Mouse (Mus musculus): Measurements from ENCODE around the gene Frem1. TPM values are rescaled to one million over a fixed set of nuclear protein-coding genes. Genes with fewer than 3 reads are reported as not detected.

The Frem1 gene
- polyA plus RNA-seq, 1 experiment from 2014 or later = 1.8 TPM

DNA sequence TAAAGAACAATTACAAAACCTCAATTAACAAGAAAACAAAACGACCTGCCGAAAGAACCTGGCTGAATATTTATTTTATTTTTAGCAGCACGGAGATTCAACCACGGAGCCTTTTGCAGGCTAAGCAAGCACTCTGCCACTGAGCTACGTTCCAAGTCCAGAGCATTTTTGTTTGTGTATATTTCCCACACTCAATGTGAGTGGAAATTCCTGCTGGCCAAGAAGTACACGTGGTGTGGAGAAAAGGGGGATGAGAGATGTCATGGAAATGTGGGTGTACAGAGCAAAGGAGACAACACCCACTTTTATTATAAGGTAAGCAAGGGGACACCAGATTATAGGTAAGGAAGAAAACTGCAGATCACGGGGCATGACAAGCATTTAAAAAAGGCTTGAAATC lies 136.6 kb downstream of the Frem1 start:
- H3K4me2 ChIP-seq = peak overlapping the region; percentile 54
- H3K36me3 ChIP-seq (ENCODE audit: poor library complexity, severe bottlenecking) = no peaks in the 10 kb centered on the region
- 32% methylated on average over 7 of the region's 7 CpGs for WGBS
- H3K9ac ChIP-seq = peak overlapping the region; percentile 18; the same call in 1 of the 2 replicates
- peak; percentile 1; the same call in 1 of the 2 replicates for ATAC-seq
- no peaks in the 10 kb centered on the region for H3K9me3 ChIP-seq (replicated peaks)
- H3K27me3 ChIP-seq = no peaks in the 10 kb centered on the region
- peaks cover 49% of the 10 kb centered on the region for H3K4me1 ChIP-seq
- H3K27ac ChIP-seq = peak overlapping the region; percentile 92
- 0 out of 2 replicates have a peak overlapping the region, but pooled peaks have one; percentile 24 for H3K4me3 ChIP-seq

DNA sequence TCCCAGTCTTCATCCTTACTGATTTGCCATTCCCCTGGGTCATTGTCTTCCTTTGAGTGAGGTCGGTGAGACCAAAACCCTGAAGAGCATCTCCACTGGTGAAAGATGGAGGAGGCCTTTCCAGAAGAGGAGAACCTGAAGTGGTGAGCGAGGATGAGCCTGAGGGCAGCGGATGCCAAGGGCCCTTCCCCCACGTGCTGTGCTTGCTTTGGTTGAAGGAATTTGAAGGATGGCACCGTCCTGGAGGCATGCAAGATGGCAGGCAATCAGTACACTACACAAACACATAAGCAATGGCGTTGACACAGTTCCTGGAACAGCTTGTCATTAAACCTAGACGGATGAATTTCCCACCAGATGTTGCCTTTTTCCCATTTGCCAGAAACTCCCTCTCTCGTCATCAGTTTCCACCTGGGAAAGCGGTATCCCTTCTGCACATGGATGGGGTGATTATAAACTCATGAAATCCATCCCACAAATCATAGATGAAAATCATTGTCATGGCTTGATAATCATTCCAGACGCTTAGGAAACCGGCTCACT lies 137.5 kb downstream of the Frem1 start:
- Histone ChIP-seq H3K4me2 (no peak overlapping the region), H3K9ac (no peak overlapping the region), H3K4me1 (peaks cover 41% of the 10 kb centered on the region), H3K27me3 (no peaks in the 10 kb centered on the region), H3K4me3 (no peak overlapping the region), H3K36me3 (ENCODE audit: poor library complexity, severe bottlenecking) (no peaks in the 10 kb centered on the region), H3K9me3 (replicated peaks) (no peaks in the 10 kb centered on the region), H3K27ac (peak overlapping the region; percentile 92)
- ATAC-seq = no peak
- 73% methylated on average over 11 of the region's 11 CpGs for WGBS

DNA sequence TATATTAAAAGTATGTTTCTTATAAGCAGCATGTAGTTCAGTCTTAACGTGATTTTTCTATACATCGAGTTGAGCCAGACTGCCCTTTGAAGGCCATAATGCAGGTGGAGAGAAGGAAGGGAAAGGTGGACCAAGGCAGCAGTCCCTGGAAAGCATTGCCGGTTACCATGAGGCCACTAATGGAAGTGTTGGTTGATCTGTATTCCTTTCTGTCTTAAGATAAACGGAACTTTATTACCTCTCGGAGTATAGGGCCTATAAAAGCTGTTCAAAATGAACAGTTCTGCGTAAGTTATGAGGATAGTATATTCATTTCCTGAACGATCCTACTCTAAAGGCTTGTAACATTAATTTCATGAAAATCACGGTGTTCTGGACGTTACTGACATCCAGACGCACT lies 156.9 kb downstream of the Frem1 start:
- no peak overlapping the region for H3K4me3 ChIP-seq
- H3K27me3 ChIP-seq = no peaks in the 10 kb centered on the region
- 94% methylated on average over 10 of the region's 10 CpGs for WGBS
- ATAC-seq = no peak
- no peak overlapping the region for H3K4me2 ChIP-seq
- no peaks in the 10 kb centered on the region for H3K9me3 ChIP-seq (replicated peaks)
- H3K9ac ChIP-seq = no peak overlapping the region
- H3K27ac ChIP-seq = no peak overlapping the region
- H3K36me3 ChIP-seq (ENCODE audit: poor library complexity, severe bottlenecking) = no peaks in the 10 kb centered on the region
- H3K4me1 ChIP-seq = peaks cover 4% of the 10 kb centered on the region; the same call in 1 of the 2 replicates

DNA sequence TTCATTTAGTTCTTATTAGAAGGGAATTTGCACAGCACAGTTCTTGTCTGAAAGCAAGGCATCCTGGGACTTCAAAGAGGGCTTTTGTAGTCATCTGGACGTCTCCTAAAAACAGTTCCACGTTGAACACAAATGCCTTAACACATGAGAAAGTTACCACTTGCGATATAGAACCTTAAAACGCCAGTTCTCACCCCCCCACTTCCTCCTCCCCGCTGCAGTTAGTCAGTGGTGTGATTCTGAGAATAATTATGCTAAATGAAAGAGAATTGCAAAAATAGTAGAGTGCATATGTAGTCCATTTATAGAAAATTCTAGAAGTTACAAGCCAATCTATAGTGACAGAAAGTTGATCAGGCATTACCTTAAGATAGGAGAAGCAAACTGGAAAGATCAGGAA lies 159.9 kb downstream of the Frem1 start:
- no peak overlapping the region for H3K4me3 ChIP-seq
- no peak overlapping the region for H3K27ac ChIP-seq
- no peak overlapping the region for H3K9ac ChIP-seq
- H3K36me3 ChIP-seq (ENCODE audit: poor library complexity, severe bottlenecking) = no peaks in the 10 kb centered on the region
- H3K9me3 ChIP-seq (replicated peaks) = no peaks in the 10 kb centered on the region
- 0 out of 2 replicates have a peak, but pooled peaks cover 1% of the 10 kb centered on the region for H3K27me3 ChIP-seq
- ATAC-seq = no peak
- WGBS = 70% methylated on average over 5 of the region's 5 CpGs
- no peak overlapping the region for H3K4me2 ChIP-seq
- peaks cover 4% of the 10 kb centered on the region; the same call in 1 of the 2 replicates for H3K4me1 ChIP-seq

DNA sequence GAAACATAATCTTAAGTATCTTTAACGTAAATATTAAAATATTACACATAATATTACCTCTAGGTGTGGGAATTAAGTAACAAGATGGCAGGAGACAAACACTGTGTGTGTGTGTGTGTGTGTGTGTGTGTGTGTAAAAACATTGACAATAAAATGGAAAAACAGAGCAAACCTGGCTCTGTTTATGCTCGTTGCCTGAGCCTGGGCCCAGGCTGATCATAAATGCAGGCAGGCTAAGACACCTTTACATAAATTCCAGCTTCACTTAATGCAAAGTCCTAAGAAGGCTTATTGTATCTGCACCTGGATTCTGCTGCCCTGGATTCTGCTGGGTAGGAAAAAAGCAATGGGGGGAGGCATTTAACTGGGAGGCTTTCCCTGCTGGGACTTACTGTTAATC lies 160.6 kb downstream of the Frem1 start:
- Histone ChIP-seq H3K36me3 (ENCODE audit: poor library complexity, severe bottlenecking) (no peaks in the 10 kb centered on the region), H3K27me3 (0 out of 2 replicates have a peak, but pooled peaks cover 4% of the 10 kb centered on the region), H3K9me3 (replicated peaks) (no peaks in the 10 kb centered on the region), H3K4me2 (no peak overlapping the region), H3K4me1 (peaks cover 4% of the 10 kb centered on the region; the same call in 1 of the 2 replicates), H3K4me3 (no peak overlapping the region), H3K27ac (no peak overlapping the region), H3K9ac (no peak overlapping the region)
- peak; percentile 27; the same call in 1 of the 2 replicates for ATAC-seq
- WGBS = 76% methylated on average over 2 of the region's 2 CpGs

DNA sequence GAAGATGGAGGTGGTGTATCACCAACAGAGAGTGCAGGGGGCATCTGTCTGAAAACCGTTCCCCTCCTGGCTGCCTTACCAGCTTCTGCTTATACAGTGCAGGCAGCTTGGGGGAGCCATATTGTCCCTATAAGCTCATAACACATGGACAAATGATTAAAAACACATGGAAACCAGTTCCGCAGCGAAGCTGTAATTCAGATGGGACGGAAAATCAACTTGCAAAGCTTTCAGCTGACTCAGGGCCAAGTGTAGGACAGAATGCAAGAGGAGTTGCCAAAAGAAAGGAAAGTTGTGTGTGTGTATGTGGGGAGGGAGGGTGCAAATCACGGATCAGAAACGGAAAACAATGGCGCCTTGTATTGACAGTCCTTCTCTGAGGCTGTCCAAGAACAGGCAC lies 161.1 kb downstream of the Frem1 start:
- Histone ChIP-seq H3K4me1 (peaks cover 4% of the 10 kb centered on the region; the same call in 1 of the 2 replicates), H3K4me3 (no peak overlapping the region), H3K9me3 (replicated peaks) (no peaks in the 10 kb centered on the region), H3K36me3 (ENCODE audit: poor library complexity, severe bottlenecking) (no peaks in the 10 kb centered on the region), H3K4me2 (no peak overlapping the region), H3K9ac (no peak overlapping the region), H3K27me3 (0 out of 2 replicates have a peak, but pooled peaks cover 4% of the 10 kb centered on the region), H3K27ac (0 out of 2 replicates have a peak overlapping the region, but pooled peaks have one; percentile 6)
- ATAC-seq = peak; percentile 72; the same call in 1 of the 2 replicates
- WGBS = 57% methylated on average over 7 of the region's 7 CpGs

DNA sequence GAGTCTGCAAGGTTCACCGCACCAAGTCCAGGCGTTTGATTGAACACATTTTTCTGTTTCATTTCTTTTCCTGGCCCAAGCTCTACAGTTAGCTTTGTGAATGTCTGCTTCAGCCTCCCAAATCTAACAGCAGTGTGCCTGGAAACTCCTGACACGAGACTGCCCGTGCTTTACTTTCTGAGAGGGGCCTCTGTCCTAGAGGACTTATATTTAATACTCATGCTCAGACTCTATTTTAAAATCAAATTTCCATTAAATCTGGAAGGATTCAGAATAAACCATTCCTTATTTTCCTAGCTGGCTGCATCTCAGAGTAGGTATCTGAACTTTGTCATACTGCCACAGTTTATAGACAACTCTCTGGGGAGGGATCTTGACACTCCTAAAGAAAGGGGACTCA lies 161.6 kb downstream of the Frem1 start:
- peaks cover 4% of the 10 kb centered on the region; the same call in 1 of the 2 replicates for H3K4me1 ChIP-seq
- H3K4me2 ChIP-seq = no peak overlapping the region
- ATAC-seq = no peak
- no peaks in the 10 kb centered on the region for H3K36me3 ChIP-seq (ENCODE audit: poor library complexity, severe bottlenecking)
- no peak overlapping the region for H3K4me3 ChIP-seq
- no peak overlapping the region for H3K27ac ChIP-seq
- H3K9ac ChIP-seq = no peak overlapping the region
- H3K9me3 ChIP-seq (replicated peaks) = no peaks in the 10 kb centered on the region
- H3K27me3 ChIP-seq = 0 out of 2 replicates have a peak, but pooled peaks cover 4% of the 10 kb centered on the region
- 84% methylated on average over 4 of the region's 4 CpGs for WGBS

DNA sequence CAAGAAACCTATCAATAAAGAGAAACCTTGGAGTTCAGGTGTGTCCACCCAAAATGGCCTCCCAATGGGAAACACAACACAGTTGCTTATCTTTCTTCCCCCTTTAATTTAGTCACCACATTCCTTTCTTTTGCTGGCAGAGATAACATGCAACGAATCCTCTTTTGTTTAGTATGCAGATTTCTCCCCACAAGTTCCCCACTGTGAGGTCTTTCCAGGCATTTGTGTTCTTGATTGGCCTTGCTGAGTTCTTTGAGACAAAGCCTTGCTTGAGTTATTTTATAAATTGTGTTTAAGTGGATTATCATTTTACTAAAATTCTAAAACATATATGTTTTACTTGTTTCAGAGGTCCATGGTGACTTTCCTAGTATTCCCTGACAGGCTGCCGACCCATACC lies 166.0 kb downstream of the Frem1 start:
- 54% methylated on average over 2 of the region's 2 CpGs for WGBS

DNA sequence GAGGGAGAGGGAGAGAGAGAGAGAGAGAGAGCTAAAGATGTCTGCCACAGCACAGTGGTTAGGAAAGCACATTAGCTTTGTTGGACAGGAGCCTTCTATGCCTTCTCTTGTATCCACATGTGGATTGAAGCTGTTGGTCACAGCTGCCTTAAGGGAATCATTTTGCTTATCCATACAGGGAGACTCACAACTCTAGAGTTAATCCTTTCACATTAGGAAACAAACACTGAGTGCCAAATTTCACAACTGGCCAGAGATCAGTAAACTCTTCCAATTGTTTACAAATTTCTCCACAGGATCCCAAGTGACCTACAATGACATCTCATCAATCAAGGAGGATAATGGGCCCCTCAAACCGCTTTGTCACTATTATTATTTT lies 166.6 kb downstream of the Frem1 start:
- Histone ChIP-seq H3K27me3 (peaks cover 11% of the 10 kb centered on the region; the same call in 1 of the 2 replicates), H3K4me3 (no peak overlapping the region), H3K9ac (no peak overlapping the region), H3K27ac (no peak overlapping the region), H3K36me3 (ENCODE audit: poor library complexity, severe bottlenecking) (no peaks in the 10 kb centered on the region), H3K9me3 (replicated peaks) (no peaks in the 10 kb centered on the region), H3K4me1 (peaks cover 5% of the 10 kb centered on the region), H3K4me2 (no peak overlapping the region)
- ATAC-seq = no peak
- 39% methylated on average over 1 of the region's 1 CpGs for WGBS

More for the DNA sequence above, 166.0 kb downstream of the Frem1 start:
- Histone ChIP-seq H3K9ac (no peak overlapping the region), H3K36me3 (ENCODE audit: poor library complexity, severe bottlenecking) (no peaks in the 10 kb centered on the region), H3K27ac (no peak overlapping the region), H3K4me2 (no peak overlapping the region), H3K9me3 (replicated peaks) (no peaks in the 10 kb centered on the region), H3K27me3 (peaks cover 11% of the 10 kb centered on the region; the same call in 1 of the 2 replicates), H3K4me1 (peaks cover 9% of the 10 kb centered on the region), H3K4me3 (no peak overlapping the region)
- no peak for ATAC-seq

DNA sequence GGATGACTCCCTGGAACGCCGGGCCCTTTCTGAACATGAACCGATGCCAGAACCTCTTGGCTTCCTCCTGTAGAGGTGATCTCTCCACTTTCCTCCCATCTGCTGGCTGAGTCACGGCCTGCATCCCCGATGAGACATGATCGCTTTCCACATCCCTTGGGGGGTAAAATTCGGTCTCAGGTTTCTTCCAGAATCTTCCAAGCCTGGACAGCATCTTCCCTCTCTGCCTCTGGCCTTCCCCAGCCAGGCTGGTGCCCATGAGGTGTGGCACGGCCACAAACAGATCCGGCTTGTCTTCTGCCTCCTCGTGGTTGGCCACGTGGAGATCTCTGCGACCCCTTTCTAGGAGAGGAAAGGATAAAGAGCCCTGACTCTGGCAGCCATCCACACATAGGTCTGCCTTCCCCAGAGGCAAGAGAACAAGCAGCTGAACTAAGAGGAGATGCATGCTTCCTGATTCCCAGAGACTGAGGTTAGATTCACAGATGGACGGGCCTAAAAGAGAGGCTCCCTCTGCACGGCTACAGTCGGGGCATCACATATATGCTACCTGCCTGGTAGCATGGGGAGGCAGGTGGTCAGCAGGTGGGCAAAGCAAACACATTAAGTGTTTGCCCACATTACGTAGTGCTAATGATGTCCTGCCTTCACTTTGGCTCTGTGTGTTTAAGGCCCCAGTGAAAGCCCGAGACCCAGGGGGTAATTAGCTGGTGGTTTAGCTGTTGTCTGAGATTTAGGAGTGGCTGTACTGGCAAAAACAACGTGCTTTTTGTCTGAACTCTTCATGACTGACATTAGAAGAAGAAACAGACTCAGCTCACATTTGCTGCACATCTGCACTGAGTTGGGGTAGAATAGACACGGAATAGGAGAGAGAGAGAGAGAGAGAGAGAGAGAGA lies 167.3 kb downstream of the Frem1 start, which contains the start of gene Cer1:
Gene Cer1 (minus strand): TSS at position 513 of the 899 bp plus-strand sequence.
- Histone ChIP-seq H3K36me3 (ENCODE audit: poor library complexity, severe bottlenecking) (no peaks in the 10 kb centered on the region), H3K9ac (no peak within 1 kb of the TSS), H3K27ac (no peak within 1 kb of the TSS), H3K9me3 (replicated peaks) (no peaks in the 10 kb centered on the region), H3K4me2 (no peak within 1 kb of the TSS), H3K27me3 (peaks cover 11% of the 10 kb centered on the region; the same call in 1 of the 2 replicates), H3K4me3 (no peak within 1 kb of the TSS), H3K4me1 (peaks cover 5% of the 10 kb centered on the region)
- 51% methylated on average over 19 of the region's 19 CpGs for WGBS
- ATAC-seq = peak; percentile 50; the same call in 1 of the 2 replicates

DNA sequence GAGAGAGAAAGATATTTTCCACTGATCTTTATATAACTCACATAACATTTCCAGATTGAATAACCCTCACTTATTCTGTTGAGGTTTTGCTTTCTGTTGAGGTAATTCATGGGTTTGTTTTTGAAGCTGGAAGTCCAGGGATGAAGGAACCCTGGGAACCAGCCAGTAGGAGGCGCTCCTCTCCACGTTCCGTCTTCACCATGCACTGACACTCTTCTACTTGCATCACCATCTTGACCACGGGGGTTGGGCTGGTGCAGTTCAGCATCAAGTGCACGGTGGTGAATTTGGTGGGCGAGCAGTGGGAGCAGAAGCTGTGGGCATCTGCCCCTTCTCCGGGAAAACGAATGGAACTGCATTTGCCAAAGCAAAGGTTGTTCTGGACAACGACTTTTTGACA lies 169.6 kb downstream of the Frem1 start:
- Histone ChIP-seq H3K9ac (no peak overlapping the region), H3K27ac (no peak overlapping the region), H3K27me3 (peaks cover 11% of the 10 kb centered on the region; the same call in 1 of the 2 replicates), H3K4me2 (no peak overlapping the region), H3K9me3 (replicated peaks) (no peaks in the 10 kb centered on the region), H3K4me3 (no peak overlapping the region), H3K4me1 (peaks cover 5% of the 10 kb centered on the region), H3K36me3 (ENCODE audit: poor library complexity, severe bottlenecking) (no peaks in the 10 kb centered on the region)
- no peak for ATAC-seq
- WGBS = 87% methylated on average over 9 of the region's 9 CpGs

DNA sequence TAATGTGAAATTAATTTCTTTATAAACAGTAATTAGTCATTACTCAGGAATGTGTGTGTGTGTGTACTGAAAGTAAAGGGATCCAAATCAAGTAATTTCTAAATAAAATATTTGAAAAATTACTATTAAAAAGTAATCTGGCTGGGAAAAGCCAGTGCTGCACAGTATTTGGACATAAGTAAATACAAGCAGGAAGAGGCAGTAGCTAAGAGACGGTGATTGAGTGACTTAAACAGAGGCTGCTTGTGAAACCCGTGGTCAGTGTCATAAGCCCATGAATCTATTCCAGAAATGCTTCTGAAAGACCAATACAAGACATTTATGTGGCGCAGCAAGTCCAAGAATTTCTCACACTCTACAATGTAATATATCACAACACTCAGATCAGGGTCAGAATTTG lies 170.8 kb downstream of the Frem1 start:
- Histone ChIP-seq H3K27me3 (peaks cover 10% of the 10 kb centered on the region; the same call in 1 of the 2 replicates), H3K4me3 (no peak overlapping the region), H3K27ac (no peak overlapping the region), H3K4me2 (no peak overlapping the region), H3K9me3 (replicated peaks) (no peaks in the 10 kb centered on the region), H3K9ac (no peak overlapping the region), H3K4me1 (peaks cover 5% of the 10 kb centered on the region), H3K36me3 (ENCODE audit: poor library complexity, severe bottlenecking) (no peaks in the 10 kb centered on the region)
- 90% methylated on average over 3 of the region's 3 CpGs for WGBS
- no peak for ATAC-seq

All from forebrain, embryonic 13.5 days (tissue).